Mouse (Mus musculus) heart, postnatal 36 days (tissue): ENCODE results near the gene Napsa. TPM values are rescaled to one million over a fixed set of nuclear protein-coding genes. Genes with fewer than 3 reads are reported as not detected.

Source experiments
- DNase-seq, 2 experiments: peaks; one replicate each; pipeline ENCODE4 v3.0.0; 2021 to 2022
- intact Hi-C: fragments of 180-260 bp; cut with DNase I; formaldehyde crosslinking; loops from one replicate; pipeline ENCODE4 v1.15.1; 2025
- total RNA-seq, 2 experiments: library from RNA; stranded (reverse); gene quantifications; 2 replicates each; pipeline ENCODE4 v1.2.3; 2021

Napsa gene
- total RNA-seq, 2 experiments from 2014 or later = 0.43 to 0.78 TPM

- no peak for DNase-seq
- intact Hi-C loops = no loop called here
Measured at GRCm38 (mm10) chr7:44537496-44537895, 34.7 kb upstream of the Napsa start.

- intact Hi-C loops = no loop called here
- DNase-seq = no peak
Measured at GRCm38 (mm10) chr7:44538756-44539624, 33.2 kb upstream of the Napsa start.

- intact Hi-C loops = loop anchor here (2.0 kb wide), 1 partner anchor 14 kb away; no protein-coding TSS in a partner anchor
- no peak for DNase-seq
Measured at GRCm38 (mm10) chr7:44542555-44542954, 29.6 kb upstream of the Napsa start.

- intact Hi-C loops = loop anchor here (2.0 kb wide), 1 partner anchor 14 kb away; no protein-coding TSS in a partner anchor
- DNase-seq = no peak
Measured at GRCm38 (mm10) chr7:44543071-44543470, 29.1 kb upstream of the Napsa start.

GRCm38 (mm10) chr7:44546274-44546673 lies 25.9 kb upstream of the Napsa start:
- intact Hi-C loops = no loop called here
- DNase-seq = no peak

GRCm38 (mm10) chr7:44547041-44547440 lies 25.1 kb upstream of the Napsa start:
- intact Hi-C loops = no loop called here

GRCm38 (mm10) chr7:44547725-44548124 lies 24.5 kb upstream of the Napsa start:
- DNase-seq = no peak

More at GRCm38 (mm10) chr7:44547041-44547440, 25.1 kb upstream of the Napsa start:
- DNase-seq = no peak

GRCm38 (mm10) chr7:44548497-44549087 lies 23.6 kb upstream of the Napsa start, which contains the start of gene Pold1:
TSS of gene Pold1 (minus strand) at chr7:44548849.
- peak; percentile 99 to 100 for DNase-seq
- intact Hi-C loops = loop anchor here (1.0 kb wide), 1 partner anchor 25 kb away; no protein-coding TSS in a partner anchor

More at GRCm38 (mm10) chr7:44547725-44548124, 24.5 kb upstream of the Napsa start:
- intact Hi-C loops = no loop called here

- DNase-seq = no peak
- intact Hi-C loops = loop anchor here (1.0 to 5.0 kb wide), 4 partner anchors 27 to 303 kb away; partner anchors contain the start of genes 1700028J19Rik, 2410002F23Rik and Gm15517
Measured at GRCm38 (mm10) chr7:44549621-44550408, 22.4 kb upstream of the Napsa start.

- intact Hi-C loops = loop anchor here (1.0 to 5.0 kb wide), 3 partner anchors 49 to 303 kb away; partner anchors contain the start of genes 1700028J19Rik, 2410002F23Rik and Gm15517
- no peak for DNase-seq
Measured at GRCm38 (mm10) chr7:44550409-44550678, 21.8 kb upstream of the Napsa start.

GRCm38 (mm10) chr7:44551301-44551700 lies 20.9 kb upstream of the Napsa start:
- intact Hi-C loops = loop anchor here (5.0 kb wide), 2 partner anchors 289 to 304 kb away; partner anchors contain the start of genes 1700028J19Rik, 2410002F23Rik and Gm15517
- DNase-seq = no peak

- intact Hi-C loops = loop anchor here (5.0 kb wide), 2 partner anchors 289 to 304 kb away; partner anchors contain the start of genes 1700028J19Rik, 2410002F23Rik and Gm15517
- DNase-seq = no peak
Measured at GRCm38 (mm10) chr7:44551731-44552130, 20.4 kb upstream of the Napsa start.

GRCm38 (mm10) chr7:44552141-44552908 lies 19.9 kb upstream of the Napsa start:
- no peak for DNase-seq
- intact Hi-C loops = loop anchor here (5.0 kb wide), 2 partner anchors 290 to 305 kb away; partner anchors contain the start of genes 1700028J19Rik, 2410002F23Rik and Gm15517

- intact Hi-C loops = loop anchor here (5.0 kb wide), 2 partner anchors 291 to 306 kb away; partner anchors contain the start of genes 1700028J19Rik, 2410002F23Rik and Gm15517
- DNase-seq = peak; percentile 70 to 75
Measured at GRCm38 (mm10) chr7:44553196-44553764, 18.9 kb upstream of the Napsa start.

GRCm38 (mm10) chr7:44553826-44554225 lies 18.4 kb upstream of the Napsa start, which contains the start of gene Nr1h2:
TSS of gene Nr1h2 (minus strand) at chr7:44553951.
- DNase-seq = peak; percentile 96
- intact Hi-C loops = loop anchor here (5.0 kb wide), 2 partner anchors 292 to 307 kb away; partner anchors contain the start of genes 1700028J19Rik, 2410002F23Rik and Gm15517

GRCm38 (mm10) chr7:44557629-44558028 lies 14.6 kb upstream of the Napsa start:
- no peak for DNase-seq
- intact Hi-C loops = loop anchor here (5.0 kb wide), 1 partner anchor 180 kb away; no protein-coding TSS in a partner anchor

- intact Hi-C loops = loop anchor here (1.0 to 10.0 kb wide), 3 partner anchors 39 to 144 kb away; partner anchors contain the start of gene Izumo2
- peak; percentile 74 to 82 for DNase-seq
Measured at GRCm38 (mm10) chr7:44560435-44561400, 11.5 kb upstream of the Napsa start.
